Mouse (Mus musculus) embryo, embryonic 10 days (tissue): Measurements from ENCODE around the gene Scfd2.

ENCODE experiments used
- DNase-seq: peaks from one replicate; pipeline ENCODE4 v3.0.0-alpha.2; 2015; ENCODE audit warnings: low spot score

Gene Scfd2

GRCm38 (mm10) chr5:74365408-74365807 lies 166.2 kb downstream of the Scfd2 start:
- no peak for DNase-seq

GRCm38 (mm10) chr5:74363296-74363695 lies 168.3 kb downstream of the Scfd2 start:
- DNase-seq = peak; percentile 45

- peak; percentile 40 for DNase-seq
Measured at GRCm38 (mm10) chr5:74361531-74361930, 170.0 kb downstream of the Scfd2 start.

- DNase-seq = no peak
Measured at GRCm38 (mm10) chr5:74358033-74358432, 173.5 kb downstream of the Scfd2 start.

GRCm38 (mm10) chr5:74355416-74356177 lies 176.0 kb downstream of the Scfd2 start:
- no peak for DNase-seq

GRCm38 (mm10) chr5:74350909-74351308 lies 180.7 kb downstream of the Scfd2 start:
- no peak for DNase-seq

GRCm38 (mm10) chr5:74348079-74348870 lies 183.3 kb downstream of the Scfd2 start:
- DNase-seq = no peak

GRCm38 (mm10) chr5:74343045-74343444 lies 188.5 kb downstream of the Scfd2 start:
- no peak for DNase-seq

- no peak for DNase-seq
Measured at GRCm38 (mm10) chr5:74342557-74342956, 189.0 kb downstream of the Scfd2 start.

GRCm38 (mm10) chr5:74337491-74337890 lies 194.1 kb downstream of the Scfd2 start:
- DNase-seq = no peak

GRCm38 (mm10) chr5:74336780-74337179 lies 194.8 kb downstream of the Scfd2 start:
- no peak for DNase-seq

- no peak for DNase-seq
Measured at GRCm38 (mm10) chr5:74333258-74333657, 198.3 kb downstream of the Scfd2 start.

- no peak for DNase-seq
Measured at GRCm38 (mm10) chr5:74326228-74326627, 205.3 kb downstream of the Scfd2 start.

- peak; percentile 47 for DNase-seq
Measured at GRCm38 (mm10) chr5:74321010-74321746, 210.4 kb downstream of the Scfd2 start.

- DNase-seq = no peak
Measured at GRCm38 (mm10) chr5:74319551-74319950, 212.0 kb downstream of the Scfd2 start.

GRCm38 (mm10) chr5:74317174-74317573 lies 214.4 kb downstream of the Scfd2 start:
- no peak for DNase-seq

- no peak for DNase-seq
Measured at GRCm38 (mm10) chr5:74316333-74316945, 215.1 kb downstream of the Scfd2 start.

GRCm38 (mm10) chr5:74315471-74316245 lies 215.9 kb downstream of the Scfd2 start:
- DNase-seq = peak; percentile 65

- DNase-seq = no peak
Measured at GRCm38 (mm10) chr5:74314501-74314900, 217.1 kb downstream of the Scfd2 start.

- DNase-seq = no peak
Measured at GRCm38 (mm10) chr5:74313542-74313941, 218.0 kb downstream of the Scfd2 start.

- peak; percentile 42 for DNase-seq
Measured at GRCm38 (mm10) chr5:74311865-74312264, 219.7 kb downstream of the Scfd2 start.
